Mouse (Mus musculus) forebrain, embryonic 13.5 days (tissue): ENCODE results near the gene Antxr1. TPM values are rescaled to one million over a fixed set of nuclear protein-coding genes. Genes with fewer than 3 reads are reported as not detected.

Experiments used
- ATAC-seq: fragments of 200-750 bp; cut with Nextera tagmentation; 2 replicates; pipeline ENCODE4 v1.8.0; 2017
- H3K27ac ChIP-seq: fragments of 300-500 bp; sonication (generic); 2 replicates; pipeline ENCODE4 v1.5.1; 2015; ENCODE audit warnings: inconsistent platforms, mild to moderate bottlenecking, moderate library complexity
- H3K27me3 ChIP-seq: fragments of 300-500 bp; sonication (generic); 2 replicates; pipeline ENCODE4 v1.6.1; 2015; ENCODE audit warnings: mild to moderate bottlenecking, inconsistent platforms
- H3K36me3 ChIP-seq: fragments of 300-500 bp; sonication (generic); 2 replicates; pipeline ENCODE4 v1.6.1; 2015; ENCODE audit warnings: mild to moderate bottlenecking, inconsistent platforms; ENCODE audit not compliant: poor library complexity, severe bottlenecking
- H3K4me1 ChIP-seq: fragments of 300-500 bp; sonication (generic); 2 replicates; pipeline ENCODE4 v1.6.1; 2015; ENCODE audit warnings: inconsistent platforms
- H3K4me2 ChIP-seq: fragments of 300-500 bp; sonication (generic); 2 replicates; pipeline ENCODE4 v1.6.1; 2015; ENCODE audit warnings: inconsistent platforms, mild to moderate bottlenecking, moderate library complexity
- H3K4me3 ChIP-seq: fragments of 300-500 bp; sonication (generic); 2 replicates; pipeline ENCODE4 v1.5.1; 2015; ENCODE audit warnings: mild to moderate bottlenecking, inconsistent platforms
- H3K9ac ChIP-seq: fragments of 300-500 bp; sonication (generic); 2 replicates; pipeline ENCODE4 v1.6.1; 2015; ENCODE audit warnings: mild to moderate bottlenecking, inconsistent platforms
- H3K9me3 ChIP-seq: fragments of 300-500 bp; sonication (generic); replicated peaks from 2 replicates; pipeline ENCODE4 v1.6.1; 2016; ENCODE audit warnings: inconsistent platforms
- WGBS: fragments of 180-500 bp; shearing (Covaris S2); methylation state at CpG from one replicate; pipeline ENCODE4 v1.1.7; 2015; 5-methylcytosine and 5-hydroxymethylcytosine counted together
- polyA plus RNA-seq: library from polyadenylated mRNA; unstranded; fragments of >200 nt; fragmentation: Nextera tagmentation; extraction: Ambion mirVana; gene quantifications from 2 replicates; pipeline ENCODE4 v1.2.1, GENCODE M21; 2015

Gene Antxr1
- polyA plus RNA-seq, 1 experiment from 2014 or later, result 2.7 TPM

GRCm38 (mm10) chr6:87170277-87170676 lies 165.3 kb downstream of the Antxr1 start:
- Histone ChIP-seq H3K9me3 (no peaks in the 10 kb centered on the region), H3K4me2 (no peak overlapping the region), H3K4me3 (no peak overlapping the region), H3K27ac (no peak overlapping the region), H3K9ac (no peak overlapping the region), H3K36me3 (no peaks in the 10 kb centered on the region; the same call in 1 of the 2 replicates), H3K27me3 (no peaks in the 10 kb centered on the region), H3K4me1 (no peaks in the 10 kb centered on the region)
- no peak for ATAC-seq
- 93% methylated on average over 6 of the region's 6 CpGs for WGBS

- Histone ChIP-seq H3K9ac (no peak overlapping the region), H3K9me3 (no peaks in the 10 kb centered on the region), H3K36me3 (no peaks in the 10 kb centered on the region), H3K4me1 (no peaks in the 10 kb centered on the region), H3K27ac (no peak overlapping the region), H3K4me2 (no peak overlapping the region), H3K27me3 (no peaks in the 10 kb centered on the region), H3K4me3 (no peak overlapping the region)
- WGBS, result 95% methylated on average over 9 of the region's 9 CpGs
- no peak for ATAC-seq
These were observed 167.6 kb downstream of the Antxr1 start for GRCm38 (mm10) chr6:87168021-87168420.

GRCm38 (mm10) chr6:87166673-87167305 lies 168.8 kb downstream of the Antxr1 start:
- H3K4me1 ChIP-seq, result no peaks in the 10 kb centered on the region
- no peaks in the 10 kb centered on the region for H3K36me3 ChIP-seq
- no peak overlapping the region for H3K27ac ChIP-seq
- no peaks in the 10 kb centered on the region for H3K9me3 ChIP-seq
- ATAC-seq, result no peak
- H3K4me2 ChIP-seq, result no peak overlapping the region
- H3K4me3 ChIP-seq, result no peak overlapping the region
- WGBS, result 88% methylated on average over 12 of the region's 12 CpGs
- no peaks in the 10 kb centered on the region for H3K27me3 ChIP-seq
- no peak overlapping the region for H3K9ac ChIP-seq

- 80% methylated on average over 8 of the region's 8 CpGs for WGBS
These were observed 169.9 kb downstream of the Antxr1 start for GRCm38 (mm10) chr6:87165536-87166311.

GRCm38 (mm10) chr6:87161391-87162263 lies 174.0 kb downstream of the Antxr1 start:
- WGBS, result 79% methylated on average over 12 of the region's 12 CpGs
- H3K4me3 ChIP-seq, result no peak overlapping the region
- no peak overlapping the region for H3K9ac ChIP-seq
- H3K27ac ChIP-seq, result no peak overlapping the region
- H3K27me3 ChIP-seq, result no peaks in the 10 kb centered on the region
- H3K4me2 ChIP-seq, result no peak overlapping the region
- no peak for ATAC-seq
- H3K36me3 ChIP-seq, result no peaks in the 10 kb centered on the region
- no peaks in the 10 kb centered on the region for H3K9me3 ChIP-seq
- no peaks in the 10 kb centered on the region; the same call in 1 of the 2 replicates for H3K4me1 ChIP-seq

More at GRCm38 (mm10) chr6:87165536-87166311, 169.9 kb downstream of the Antxr1 start:
- Histone ChIP-seq H3K27ac (peak overlapping the region; percentile 22), H3K27me3 (no peaks in the 10 kb centered on the region), H3K9me3 (no peaks in the 10 kb centered on the region), H3K4me1 (no peaks in the 10 kb centered on the region), H3K9ac (no peak overlapping the region), H3K4me3 (no peak overlapping the region), H3K4me2 (no peak overlapping the region), H3K36me3 (no peaks in the 10 kb centered on the region)
- no peak for ATAC-seq

- Histone ChIP-seq H3K4me2 (no peak overlapping the region), H3K27ac (no peak overlapping the region), H3K27me3 (no peaks in the 10 kb centered on the region), H3K9ac (no peak overlapping the region), H3K4me1 (no peaks in the 10 kb centered on the region; the same call in 1 of the 2 replicates), H3K4me3 (no peak overlapping the region), H3K36me3 (no peaks in the 10 kb centered on the region), H3K9me3 (no peaks in the 10 kb centered on the region)
- WGBS, result 90% methylated on average over 5 of the region's 5 CpGs
- no peak for ATAC-seq
These were observed 175.4 kb downstream of the Antxr1 start for GRCm38 (mm10) chr6:87160196-87160595.

GRCm38 (mm10) chr6:87158062-87158623 lies 177.5 kb downstream of the Antxr1 start:
- no peak overlapping the region for H3K27ac ChIP-seq
- no peaks in the 10 kb centered on the region; the same call in 1 of the 2 replicates for H3K4me1 ChIP-seq
- no peak overlapping the region for H3K4me3 ChIP-seq
- ATAC-seq, result peak; percentile 51; the same call in 1 of the 2 replicates
- H3K27me3 ChIP-seq, result no peaks in the 10 kb centered on the region
- 82% methylated on average over 7 of the region's 7 CpGs for WGBS
- H3K36me3 ChIP-seq, result no peaks in the 10 kb centered on the region
- no peak overlapping the region for H3K9ac ChIP-seq
- H3K9me3 ChIP-seq, result no peaks in the 10 kb centered on the region
- H3K4me2 ChIP-seq, result no peak overlapping the region

GRCm38 (mm10) chr6:87153836-87154235 lies 181.8 kb downstream of the Antxr1 start:
- Histone ChIP-seq H3K4me2 (no peak overlapping the region), H3K9me3 (no peaks in the 10 kb centered on the region), H3K27me3 (no peaks in the 10 kb centered on the region), H3K36me3 (no peaks in the 10 kb centered on the region), H3K4me3 (no peak overlapping the region), H3K27ac (no peak overlapping the region), H3K4me1 (no peaks in the 10 kb centered on the region; the same call in 1 of the 2 replicates), H3K9ac (no peak overlapping the region)
- 93% methylated on average over 3 of the region's 3 CpGs for WGBS
- no peak for ATAC-seq

- no peak overlapping the region for H3K4me3 ChIP-seq
- H3K4me1 ChIP-seq, result no peaks in the 10 kb centered on the region; the same call in 1 of the 2 replicates
- no peak overlapping the region for H3K4me2 ChIP-seq
- no peak overlapping the region for H3K9ac ChIP-seq
- no peaks in the 10 kb centered on the region for H3K27me3 ChIP-seq
- no peak for ATAC-seq
- no peaks in the 10 kb centered on the region for H3K36me3 ChIP-seq
- no peak overlapping the region for H3K27ac ChIP-seq
- 87% methylated on average over 7 of the region's 7 CpGs for whole genome bisulfite sequencing
- H3K9me3 ChIP-seq, result no peaks in the 10 kb centered on the region
These were observed 182.4 kb downstream of the Antxr1 start for GRCm38 (mm10) chr6:87153231-87153580.

GRCm38 (mm10) chr6:87152461-87153230 lies 183.0 kb downstream of the Antxr1 start:
- no peak for ATAC-seq
- Histone ChIP-seq H3K4me2 (no peak overlapping the region), H3K27ac (no peak overlapping the region), H3K27me3 (no peaks in the 10 kb centered on the region), H3K9ac (no peak overlapping the region), H3K4me3 (no peak overlapping the region), H3K9me3 (no peaks in the 10 kb centered on the region), H3K4me1 (no peaks in the 10 kb centered on the region), H3K36me3 (no peaks in the 10 kb centered on the region)
- 88% methylated on average over 21 of the region's 21 CpGs for WGBS

- no peak overlapping the region for H3K9ac ChIP-seq
- H3K27ac ChIP-seq, result no peak overlapping the region
- no peaks in the 10 kb centered on the region for H3K27me3 ChIP-seq
- H3K4me3 ChIP-seq, result no peak overlapping the region
- H3K4me2 ChIP-seq, result no peak overlapping the region
- no peak for ATAC-seq
- no peaks in the 10 kb centered on the region for H3K4me1 ChIP-seq
- H3K36me3 ChIP-seq, result no peaks in the 10 kb centered on the region
- WGBS, result 95% methylated on average over 8 of the region's 8 CpGs
- H3K9me3 ChIP-seq, result no peaks in the 10 kb centered on the region
These were observed 184.2 kb downstream of the Antxr1 start for GRCm38 (mm10) chr6:87151427-87151826.
